Mouse (Mus musculus) intestine, postnatal 0 days (tissue): ENCODE data around the gene Notch2. TPM values are rescaled to one million over a fixed set of nuclear protein-coding genes. Genes with fewer than 3 reads are reported as not detected.

Source experiments
- ATAC-seq: fragments of 200-750 bp; cut with Nextera tagmentation; 2 replicates; pipeline ENCODE4 v1.8.0; 2017; ENCODE audit warnings: mild to moderate bottlenecking, moderate TSS enrichment, moderate library complexity
- H3K27ac ChIP-seq: fragments of 300-500 bp; sonication (generic); 2 replicates; pipeline ENCODE4 v1.5.1; 2014; ENCODE audit warnings: mild to moderate bottlenecking, low read depth, low read length, moderate library complexity
- H3K27me3 ChIP-seq: fragments of 300-500 bp; sonication (generic); replicated peaks from 2 replicates; pipeline ENCODE4 v1.6.1; 2014; ENCODE audit warnings: low read length, mixed read lengths; ENCODE audit not compliant: control insufficient read depth, insufficient read depth
- H3K36me3 ChIP-seq: fragments of 300-500 bp; sonication (generic); 2 replicates; pipeline ENCODE4 v1.6.1; 2014; ENCODE audit warnings: mild to moderate bottlenecking, moderate library complexity; ENCODE audit not compliant: control insufficient read depth, insufficient read depth
- H3K4me1 ChIP-seq: fragments of 300-500 bp; sonication (generic); replicated peaks from 2 replicates; pipeline ENCODE4 v1.6.1; 2014; ENCODE audit warnings: antibody characterized with exemption, low read length, mixed read lengths; ENCODE audit not compliant: control insufficient read depth, insufficient read depth
- H3K4me2 ChIP-seq: fragments of 300-500 bp; sonication (generic); replicated peaks from 2 replicates; pipeline ENCODE4 v1.6.1; 2014; ENCODE audit warnings: low read depth, mild to moderate bottlenecking, moderate library complexity
- H3K4me3 ChIP-seq: fragments of 300-500 bp; sonication (generic); 2 replicates; pipeline ENCODE4 v1.5.1; 2014; ENCODE audit warnings: low read depth, low read length
- H3K9ac ChIP-seq: fragments of 300-500 bp; sonication (generic); 2 replicates; pipeline ENCODE4 v1.6.1; 2014; ENCODE audit warnings: mild to moderate bottlenecking, low read depth, low read length
- H3K9me3 ChIP-seq: fragments of 300-500 bp; sonication (generic); 2 replicates; pipeline ENCODE4 v1.6.1; 2016; ENCODE audit warnings: mixed run types; ENCODE audit not compliant: control insufficient read depth
- CTCF ChIP-seq: sonication (generic); IDR thresholded peaks from 2 replicates; pipeline ENCODE4 v1.5.1; 2016; ENCODE audit warnings: low read depth, mild to moderate bottlenecking, control low read depth, antibody characterized with exemption, moderate library complexity
- WGBS: fragments of 180-500 bp; shearing (Covaris S2); extraction: QIAGEN DNeasy Blood & Tissue Kit; methylation state at CpG from one replicate; pipeline ENCODE4 v1.1.7; 2014; 5-methylcytosine and 5-hydroxymethylcytosine counted together
- polyA plus RNA-seq: library from polyadenylated mRNA; unstranded; fragments of >200 nt; fragmentation: Nextera tagmentation; extraction: Ambion mirVana; gene quantifications from 2 replicates; pipeline ENCODE4 v1.2.1, GENCODE M21; 2015

Notch2 gene
- polyA plus RNA-seq: 4.9 and 5.1 TPM in 2 replicates

- Histone ChIP-seq H3K27me3 (no peaks in the 10 kb centered on the region), H3K9ac (peak within 1 kb of the TSS; percentile 83), H3K4me2 (peak within 1 kb of the TSS; percentile 97), H3K4me3 (peak within 1 kb of the TSS; percentile 68), H3K4me1 (peaks cover 6% of the 10 kb centered on the region; the same call in 1 of the 2 replicates), H3K27ac (peak within 1 kb of the TSS; percentile 60), H3K36me3 (no peaks in the 10 kb centered on the region), H3K9me3 (no peaks in the 10 kb centered on the region)
- peak; percentile 89 for ATAC-seq
- TF ChIP-seq CTCF: no peak; the same call in 1 of the 2 replicates
- WGBS: under 1% methylated on average over 81 of the region's 95 CpGs
Measured at GRCm38 (mm10) chr3:98013401-98014281, at the start of gene Notch2. Gene Notch2, plus strand, starts transcription at chr3:98013527.

GRCm38 (mm10) chr3:97964878-97965353 is 48.4 kb upstream of the Notch2 start:
- Histone ChIP-seq H3K27ac (no peak overlapping the region), H3K4me1 (no peaks in the 10 kb centered on the region; the same call in 1 of the 2 replicates), H3K9me3 (no peaks in the 10 kb centered on the region), H3K36me3 (no peaks in the 10 kb centered on the region), H3K4me3 (no peak overlapping the region), H3K9ac (no peak overlapping the region), H3K27me3 (no peaks in the 10 kb centered on the region), H3K4me2 (no peak overlapping the region)
- ATAC-seq: no peak
- no peak for TF ChIP-seq CTCF
- 47% methylated on average over 14 of the region's 14 CpGs for WGBS

- TF ChIP-seq CTCF: no peak
- 56% methylated on average over 2 of the region's 2 CpGs for WGBS
- ATAC-seq: no peak
- no peak overlapping the region for H3K9ac ChIP-seq
- H3K4me3 ChIP-seq: no peak overlapping the region
- H3K27ac ChIP-seq: no peak overlapping the region
- no peaks in the 10 kb centered on the region for H3K36me3 ChIP-seq
- H3K4me1 ChIP-seq: no peaks in the 10 kb centered on the region; the same call in 1 of the 2 replicates
- no peaks in the 10 kb centered on the region for H3K27me3 ChIP-seq
- H3K9me3 ChIP-seq: no peaks in the 10 kb centered on the region
- H3K4me2 ChIP-seq: no peak overlapping the region
Measured at GRCm38 (mm10) chr3:97967627-97968026, 45.7 kb upstream of the Notch2 start.

GRCm38 (mm10) chr3:97968191-97968590 is 45.1 kb upstream of the Notch2 start:
- H3K4me3 ChIP-seq: no peak overlapping the region
- H3K27me3 ChIP-seq: no peaks in the 10 kb centered on the region
- no peaks in the 10 kb centered on the region for H3K36me3 ChIP-seq
- H3K9ac ChIP-seq: no peak overlapping the region
- 28% methylated on average over 2 of the region's 2 CpGs for WGBS
- no peaks in the 10 kb centered on the region; the same call in 1 of the 2 replicates for H3K4me1 ChIP-seq
- H3K27ac ChIP-seq: no peak overlapping the region
- no peak overlapping the region for H3K4me2 ChIP-seq
- H3K9me3 ChIP-seq: no peaks in the 10 kb centered on the region
- no peak for ATAC-seq
- TF ChIP-seq CTCF: no peak

GRCm38 (mm10) chr3:97969019-97969418 is 44.3 kb upstream of the Notch2 start:
- H3K4me1 ChIP-seq: no peaks in the 10 kb centered on the region; the same call in 1 of the 2 replicates
- no peak overlapping the region for H3K4me2 ChIP-seq
- H3K9me3 ChIP-seq: no peaks in the 10 kb centered on the region
- H3K27me3 ChIP-seq: no peaks in the 10 kb centered on the region
- WGBS: 47% methylated on average over 1 of the region's 1 CpGs
- no peak for TF ChIP-seq CTCF
- H3K27ac ChIP-seq: no peak overlapping the region
- H3K4me3 ChIP-seq: no peak overlapping the region
- H3K9ac ChIP-seq: no peak overlapping the region
- ATAC-seq: no peak
- H3K36me3 ChIP-seq: no peaks in the 10 kb centered on the region

- Histone ChIP-seq H3K4me2 (peak overlapping the region; percentile 21; the same call in 1 of the 2 replicates), H3K27ac (no peak overlapping the region), H3K9ac (no peak overlapping the region), H3K36me3 (no peaks in the 10 kb centered on the region), H3K27me3 (no peaks in the 10 kb centered on the region), H3K4me1 (no peaks in the 10 kb centered on the region), H3K4me3 (no peak overlapping the region), H3K9me3 (no peaks in the 10 kb centered on the region)
- TF ChIP-seq CTCF: no peak
- no peak for ATAC-seq
- WGBS: 27% methylated on average over 7 of the region's 7 CpGs
Measured at GRCm38 (mm10) chr3:97971117-97971516, 42.2 kb upstream of the Notch2 start.
